Mouse (Mus musculus): ENCODE measurements at regions not wholly inside any gene's neighbourhood (a gene's known extent, or its start where the extent isn't known, plus 50 kb on each side); places are given as distances from the start of the nearest gene placed in this dataset.

GRCm38 (mm10) chr4:134990651-134991050 lies 60.0 kb downstream of the Syf2 start:
- no peak for DNase-seq (ENCODE audit: low read depth in 1 of 2, low spot score in 2 of 2)

- no peak for DNase-seq (ENCODE audit: low read depth in 1 of 2, low spot score in 2 of 2)
Measured at GRCm38 (mm10) chr4:134993526-134994122, 62.9 kb downstream of the Syf2 start.

GRCm38 (mm10) chr4:134994205-134994604 lies 63.5 kb downstream of the Syf2 start:
- DNase-seq (ENCODE audit: low read depth in 1 of 2, low spot score in 2 of 2): no peak

GRCm38 (mm10) chr4:134994648-134995047 lies 64.0 kb downstream of the Syf2 start:
- DNase-seq (ENCODE audit: low read depth in 1 of 2, low spot score in 2 of 2): no peak

GRCm38 (mm10) chr4:134995052-134995451 lies 64.4 kb downstream of the Syf2 start:
- no peak for DNase-seq (ENCODE audit: low read depth in 1 of 2, low spot score in 2 of 2)

GRCm38 (mm10) chr4:134996121-134996520 lies 65.4 kb downstream of the Syf2 start:
- DNase-seq (ENCODE audit: low read depth in 1 of 2, low spot score in 2 of 2): no peak

GRCm38 (mm10) chr4:134997461-134998434 lies 67.0 kb downstream of the Syf2 start:
- DNase-seq (ENCODE audit: low read depth in 1 of 2, low spot score in 2 of 2): no peak

- no peak for DNase-seq (ENCODE audit: low read depth in 1 of 2, low spot score in 2 of 2)
Measured at GRCm38 (mm10) chr4:134998928-134999658, 68.4 kb downstream of the Syf2 start.

- no peak for DNase-seq (ENCODE audit: low read depth in 1 of 2, low spot score in 2 of 2)
Measured at GRCm38 (mm10) chr4:135002091-135002925, 71.6 kb downstream of the Syf2 start.

GRCm38 (mm10) chr4:135011365-135011764 lies 80.7 kb downstream of the Syf2 start:
- DNase-seq (ENCODE audit: low read depth in 1 of 2, low spot score in 2 of 2): no peak

- DNase-seq (ENCODE audit: low read depth in 1 of 2, low spot score in 2 of 2): no peak
Measured at GRCm38 (mm10) chr4:135012945-135013344, 82.2 kb downstream of the Syf2 start.

GRCm38 (mm10) chr4:135013932-135014331 lies 83.2 kb downstream of the Syf2 start:
- no peak for DNase-seq (ENCODE audit: low read depth in 1 of 2, low spot score in 2 of 2)

- DNase-seq (ENCODE audit: low read depth in 1 of 2, low spot score in 2 of 2): peak; percentile 34 to 65
Measured at GRCm38 (mm10) chr4:135018018-135018417, 87.3 kb downstream of the Syf2 start.

- DNase-seq (ENCODE audit: low read depth in 1 of 2, low spot score in 2 of 2): no peak
Measured at GRCm38 (mm10) chr4:135019120-135019519, 88.4 kb downstream of the Syf2 start.

- no peak for DNase-seq (ENCODE audit: low read depth in 1 of 2, low spot score in 2 of 2)
Measured at GRCm38 (mm10) chr4:135020262-135020991, 89.7 kb downstream of the Syf2 start.

- no peak for DNase-seq (ENCODE audit: low read depth in 1 of 2, low spot score in 2 of 2)
Measured at GRCm38 (mm10) chr4:135023200-135023599, 92.5 kb downstream of the Syf2 start.

GRCm38 (mm10) chr4:135025802-135026201 lies 94.7 kb upstream of the Runx3 start:
- no peak for DNase-seq (ENCODE audit: low read depth in 1 of 2, low spot score in 2 of 2)

- no peak for DNase-seq (ENCODE audit: low read depth in 1 of 2, low spot score in 2 of 2)
Measured at GRCm38 (mm10) chr4:135027136-135027535, 93.3 kb upstream of the Runx3 start.

GRCm38 (mm10) chr4:135029723-135030122 lies 90.7 kb upstream of the Runx3 start:
- no peak for DNase-seq (ENCODE audit: low read depth in 1 of 2, low spot score in 2 of 2)

GRCm38 (mm10) chr4:135032461-135032860 lies 88.0 kb upstream of the Runx3 start:
- DNase-seq (ENCODE audit: low read depth in 1 of 2, low spot score in 2 of 2): no peak

Measured in monocyte, adult 2 months (primary cell).